Mouse (Mus musculus): ENCODE data around the gene Pim2.

Gene Pim2

DNA sequence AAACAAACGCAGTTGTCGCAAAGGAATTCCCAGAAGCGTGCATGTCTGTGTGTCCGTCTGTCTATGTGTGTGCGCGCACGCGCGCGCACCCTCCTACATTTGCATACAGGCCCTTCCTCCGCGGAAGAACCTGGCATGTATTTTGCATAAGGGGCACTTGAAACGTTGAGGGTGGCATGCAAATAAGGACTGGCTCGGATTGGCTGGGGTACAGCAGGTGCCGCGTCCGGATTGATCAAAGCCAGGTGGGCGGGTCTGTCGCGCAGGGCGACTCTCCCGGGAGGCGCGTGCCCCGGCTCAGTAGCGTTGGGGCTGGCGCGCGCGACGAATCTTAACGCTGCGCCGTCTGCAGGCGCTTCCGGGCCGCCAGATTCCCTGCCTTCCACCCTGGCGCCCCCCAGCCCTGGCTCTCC lies at the start of gene Pim2:
Pim2 (plus strand) TSS at position 256 of the 413 bp plus-strand sequence.
- DNase-seq (ENCODE audit: low read depth, low spot score) = peak; percentile 97

DNA sequence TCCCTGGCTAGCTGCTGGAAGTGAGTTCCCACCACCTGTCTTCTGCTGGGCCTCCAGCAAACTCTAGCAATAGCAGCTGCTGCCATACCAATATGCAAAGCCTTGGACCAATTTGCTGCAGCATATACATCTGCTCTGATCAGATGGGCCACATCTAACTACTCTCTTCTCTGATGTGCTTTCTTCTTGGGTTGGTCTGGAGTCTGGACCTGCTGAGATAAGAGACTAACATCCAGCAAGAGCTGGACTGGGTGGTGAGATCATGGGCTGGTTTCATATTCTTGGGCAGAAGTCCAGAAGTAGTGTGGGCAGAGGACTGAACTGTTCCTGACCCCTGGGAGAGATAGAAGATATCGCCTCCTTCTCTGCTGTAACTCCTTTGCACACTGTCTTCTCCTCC lies 40.9 kb upstream of the Pim2 start:
- no peak for DNase-seq (ENCODE audit: low read depth, low spot score)

GRCm38 (mm10) chrX:7840842-7841162 lies 37.3 kb upstream of the Pim2 start:
- no peak for DNase-seq (ENCODE audit: low read depth, low spot score)

- DNase-seq (ENCODE audit: low read depth, low spot score) = peak; percentile 99
These were observed 36.6 kb upstream of the Pim2 start, which contains the start of gene Otud5 for GRCm38 (mm10) chrX:7841163-7842162. Gene Otud5, plus strand, starts transcription at chrX:7841364.

GRCm38 (mm10) chrX:7842318-7842717 lies 35.7 kb upstream of the Pim2 start:
- no peak for DNase-seq (ENCODE audit: low read depth, low spot score)

GRCm38 (mm10) chrX:7847845-7848244 lies 30.2 kb upstream of the Pim2 start:
- DNase-seq (ENCODE audit: low read depth, low spot score) = peak; percentile 16

- DNase-seq (ENCODE audit: low read depth, low spot score) = peak; percentile 67
These were observed 23.5 kb upstream of the Pim2 start for GRCm38 (mm10) chrX:7854578-7854977.

GRCm38 (mm10) chrX:7859191-7859753 lies 18.8 kb upstream of the Pim2 start:
- no peak for DNase-seq (ENCODE audit: low read depth, low spot score)

DNA sequence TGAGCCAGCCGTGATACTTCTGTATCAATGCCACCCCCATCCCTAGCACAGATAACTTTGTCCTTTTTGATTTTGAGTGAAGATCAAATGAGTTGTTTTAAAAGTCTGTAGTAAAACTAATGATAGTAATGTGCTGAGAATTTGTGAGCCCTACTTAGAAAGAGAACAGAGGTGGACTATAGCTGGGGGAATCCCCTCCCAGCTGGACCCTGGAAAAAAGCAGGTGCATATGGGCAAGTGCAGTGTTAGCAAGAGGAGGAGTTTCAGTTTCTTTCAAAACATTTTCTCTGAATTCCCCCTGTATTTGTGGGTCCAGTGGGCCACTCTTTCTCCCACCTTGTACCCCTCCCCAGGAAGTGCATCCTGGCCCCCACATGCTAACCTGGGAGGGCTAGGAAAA lies 14.9 kb upstream of the Pim2 start:
- no peak for DNase-seq (ENCODE audit: low read depth, low spot score)

- no peak for DNase-seq (ENCODE audit: low read depth, low spot score)
These were observed 13.5 kb upstream of the Pim2 start for GRCm38 (mm10) chrX:7864551-7864950.

DNA sequence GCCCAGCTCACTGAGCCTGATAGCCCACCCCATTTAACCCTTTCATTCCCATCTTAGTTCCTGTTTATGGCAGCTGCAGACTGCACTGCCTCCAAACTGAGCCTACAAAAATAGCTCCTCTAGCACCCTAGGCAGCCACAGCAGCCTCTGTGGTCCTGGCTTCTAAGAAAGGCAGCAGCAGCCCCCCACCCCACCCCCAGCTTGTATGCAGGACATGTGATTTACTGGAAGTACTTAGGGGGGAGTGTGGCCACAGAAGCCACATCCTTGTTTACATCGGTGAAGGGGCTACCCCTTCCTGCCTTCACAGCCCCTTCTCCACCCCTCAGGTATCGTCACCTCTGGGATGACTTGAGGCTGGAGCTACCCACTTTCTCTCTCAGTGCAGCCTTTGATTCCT lies 12.7 kb upstream of the Pim2 start:
- DNase-seq (ENCODE audit: low read depth, low spot score) = no peak

GRCm38 (mm10) chrX:7865786-7866185 lies 12.3 kb upstream of the Pim2 start:
- DNase-seq (ENCODE audit: low read depth, low spot score) = no peak

GRCm38 (mm10) chrX:7867141-7867540 lies 10.9 kb upstream of the Pim2 start:
- DNase-seq (ENCODE audit: low read depth, low spot score) = no peak

- DNase-seq (ENCODE audit: low read depth, low spot score) = no peak
These were observed 9.6 kb upstream of the Pim2 start for GRCm38 (mm10) chrX:7868506-7868905.

DNA sequence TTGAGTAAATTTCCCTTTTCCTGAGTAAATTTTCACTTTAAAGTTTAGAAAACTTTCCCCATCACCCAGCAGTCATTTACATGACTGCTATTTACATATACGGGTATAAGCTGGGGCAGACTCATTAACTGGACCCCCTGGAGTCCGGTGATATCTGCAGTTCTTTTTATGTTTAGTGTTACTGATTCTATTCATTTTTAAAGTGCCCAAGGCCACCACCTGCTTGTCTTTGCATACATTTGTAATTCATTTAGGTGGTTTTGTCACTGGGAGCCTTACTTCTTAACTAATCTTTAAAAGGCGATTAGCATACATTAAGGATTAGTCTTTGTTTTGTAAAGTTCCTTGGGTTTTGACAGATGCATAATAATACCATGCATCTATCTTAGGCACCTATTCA lies 8.2 kb upstream of the Pim2 start:
- no peak for DNase-seq (ENCODE audit: low read depth, low spot score)

- peak; percentile 34 for DNase-seq (ENCODE audit: low read depth, low spot score)
These were observed 433 bp downstream of the Pim2 start for GRCm38 (mm10) chrX:7878495-7878894.

DNA sequence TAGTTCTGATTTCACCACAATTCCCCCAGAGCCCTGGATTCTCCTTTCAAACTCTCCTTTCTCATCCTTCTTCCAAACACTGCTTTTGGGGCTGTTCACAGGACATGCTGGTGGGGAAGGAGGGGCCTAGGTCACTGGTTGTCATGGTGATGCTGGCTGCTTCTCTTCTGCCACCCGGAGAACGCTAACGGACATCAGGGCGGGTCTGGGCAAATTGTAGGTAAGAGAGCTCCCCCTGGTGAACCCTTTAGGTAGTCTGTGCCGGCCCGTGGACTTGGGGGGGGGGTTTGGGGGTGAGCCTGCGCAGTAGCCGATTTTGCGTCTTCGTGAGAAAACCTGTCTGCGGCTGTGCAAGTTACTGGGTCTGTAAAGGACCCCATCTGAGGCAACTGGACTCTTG lies 1.8 kb downstream of the Pim2 start:
- peak; percentile 95 for DNase-seq (ENCODE audit: low read depth, low spot score)

DNA sequence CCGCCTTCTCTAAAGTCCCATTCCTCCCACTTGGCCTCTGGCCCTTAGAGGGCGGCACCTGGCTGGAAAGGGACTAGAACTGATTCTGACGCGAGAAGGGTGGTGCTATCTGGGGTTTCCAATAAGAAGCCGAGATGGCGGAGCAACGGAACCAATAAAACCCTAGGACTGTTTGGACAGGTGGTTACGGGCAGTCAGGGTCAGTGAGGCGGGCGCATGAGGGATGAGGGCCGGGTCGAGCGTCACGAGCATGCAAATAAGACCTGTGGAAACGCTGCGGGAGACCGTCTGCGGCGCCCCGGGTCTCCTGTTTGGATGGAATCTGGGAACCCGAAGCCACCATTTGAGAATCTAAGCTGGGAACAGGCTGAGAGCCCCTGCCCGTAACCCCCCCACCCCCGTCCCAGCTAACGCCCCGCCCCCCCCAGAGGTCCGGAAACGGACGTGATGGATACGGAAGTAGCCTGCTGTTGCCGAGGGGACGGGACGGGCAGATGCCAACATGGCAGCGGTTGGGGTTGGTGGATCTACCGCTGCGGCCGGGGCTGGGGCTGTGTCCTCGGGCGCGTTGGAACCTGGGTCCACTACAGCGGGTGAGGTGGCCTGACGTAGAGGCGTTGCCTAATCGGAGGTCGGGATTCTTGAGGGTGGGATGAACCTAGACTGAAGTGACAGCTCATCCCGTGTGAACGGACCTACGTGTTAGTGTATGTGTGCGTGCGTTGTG lies 5.9 kb downstream of the Pim2 start, which contains the start of gene Slc35a2:
Slc35a2 (plus strand) TSS at position 188 of the 727 bp plus-strand sequence.
- peak; percentile 97 for DNase-seq (ENCODE audit: low read depth, low spot score)

DNA sequence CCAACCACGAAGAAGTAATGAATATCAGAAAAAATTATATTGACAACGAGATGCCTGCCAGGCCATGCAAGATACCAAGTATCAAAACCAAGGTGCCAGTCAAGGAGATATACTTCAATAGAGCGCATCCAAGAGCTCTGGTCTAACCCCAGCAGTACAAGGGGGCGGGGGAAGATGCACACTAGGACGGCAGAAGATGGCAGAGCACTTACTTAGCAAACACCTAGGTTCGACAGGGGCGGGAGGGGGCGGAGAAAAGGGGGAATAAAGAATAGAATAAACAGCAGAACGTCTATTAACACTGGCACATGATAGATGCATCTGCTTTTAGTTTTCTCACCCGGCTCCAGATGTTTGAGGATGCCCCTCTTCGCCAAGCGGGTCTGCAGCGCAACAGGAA lies 20.1 kb downstream of the Pim2 start:
- peak; percentile 17 for DNase-seq (ENCODE audit: low read depth, low spot score)

GRCm38 (mm10) chrX:7898880-7899874 lies 21.1 kb downstream of the Pim2 start, which contains the start of the genes Pqbp1 and Timm17b:
Gene Pqbp1, minus strand, starts transcription at chrX:7899269.
Gene Timm17b, plus strand, starts transcription at chrX:7899357.
- peak; percentile 98 for DNase-seq (ENCODE audit: low read depth, low spot score)

DNA sequence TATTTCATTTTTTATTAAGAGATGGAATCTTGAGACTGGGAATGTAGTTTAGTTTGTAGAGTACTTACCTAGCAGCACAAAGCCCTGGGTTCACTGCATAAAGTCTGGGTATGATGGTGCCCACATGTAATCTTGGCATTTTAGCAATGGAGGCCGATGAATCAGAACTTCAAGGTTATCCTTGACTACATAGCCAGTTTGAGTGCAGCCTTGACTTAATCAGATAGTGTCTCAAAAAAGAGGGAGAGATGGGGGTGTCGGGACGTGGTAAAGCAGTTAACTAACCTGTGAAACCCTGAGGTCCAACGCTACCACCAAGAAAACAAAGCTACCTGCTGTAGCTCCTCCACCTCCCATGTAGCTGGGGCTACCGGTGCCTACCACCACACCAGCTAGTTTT lies 26.4 kb downstream of the Pim2 start:
- DNase-seq (ENCODE audit: low read depth, low spot score) = no peak

Data from brain, adult 2 months (tissue).